Mouse (Mus musculus) heart, embryonic 15.5 days (tissue): ENCODE results near the gene Cd248. TPM values are rescaled to one million over a fixed set of nuclear protein-coding genes. Genes with fewer than 3 reads are reported as not detected.

Experiments used
- ATAC-seq: fragments of 200-750 bp; cut with Nextera tagmentation; replicated peaks from 2 replicates; pipeline ENCODE4 v1.8.0; 2017; ENCODE audit warnings: low read depth, moderate TSS enrichment; ENCODE audit not compliant: insufficient number of reproducible peaks, insufficient read depth, low FRiP score
- H3K27ac ChIP-seq: fragments of 300-500 bp; sonication (generic); 2 replicates; pipeline ENCODE4 v1.5.1; 2015; ENCODE audit warnings: mild to moderate bottlenecking, inconsistent platforms
- H3K27me3 ChIP-seq: fragments of 300-500 bp; sonication (generic); 2 replicates; pipeline ENCODE4 v1.6.1; 2015; ENCODE audit warnings: inconsistent platforms
- H3K36me3 ChIP-seq: fragments of 300-500 bp; sonication (generic); 2 replicates; pipeline ENCODE4 v1.6.1; 2015; ENCODE audit warnings: mild to moderate bottlenecking, inconsistent platforms
- H3K4me1 ChIP-seq: fragments of 300-500 bp; sonication (generic); replicated peaks from 2 replicates; pipeline ENCODE4 v1.6.1; 2015; ENCODE audit warnings: inconsistent platforms
- H3K4me2 ChIP-seq: fragments of 300-500 bp; sonication (generic); 2 replicates; pipeline ENCODE4 v1.6.1; 2015; ENCODE audit warnings: inconsistent platforms, mild to moderate bottlenecking, moderate library complexity
- H3K4me3 ChIP-seq: fragments of 300-500 bp; sonication (generic); 2 replicates; pipeline ENCODE4 v1.5.1; 2015; ENCODE audit warnings: mild to moderate bottlenecking, inconsistent platforms
- H3K9ac ChIP-seq: fragments of 300-500 bp; sonication (generic); 2 replicates; pipeline ENCODE4 v1.6.1; 2015; ENCODE audit warnings: mild to moderate bottlenecking, inconsistent platforms
- H3K9me3 ChIP-seq: fragments of 300-500 bp; sonication (generic); replicated peaks from 2 replicates; pipeline ENCODE4 v1.6.1; 2016; ENCODE audit warnings: inconsistent platforms
- WGBS: fragments of 180-500 bp; shearing (Covaris S2); methylation state at CpG from one replicate; pipeline ENCODE4 v1.1.7; 2015; ENCODE audit warnings: mixed read lengths; 5-methylcytosine and 5-hydroxymethylcytosine counted together
- polyA plus RNA-seq: library from polyadenylated mRNA; unstranded; fragments of >200 nt; fragmentation: Nextera tagmentation; extraction: Ambion mirVana; gene quantifications from 2 replicates; pipeline ENCODE4 v1.2.1, GENCODE M21; 2015

Gene Cd248
- polyA plus RNA-seq, 1 experiment from 2014 or later = 18.1 TPM

GRCm38 (mm10) chr19:5109659-5110453 lies 42.0 kb downstream of the Cd248 start:
- 75% methylated on average over 19 of the region's 19 CpGs for WGBS
- peaks cover 48% of the 10 kb centered on the region for H3K36me3 ChIP-seq
- H3K27ac ChIP-seq = no peak overlapping the region

GRCm38 (mm10) chr19:5113783-5114182 lies 45.9 kb downstream of the Cd248 start:
- H3K9ac ChIP-seq = peak overlapping the region; percentile 28; the same call in 1 of the 2 replicates
- 87% methylated on average over 7 of the region's 7 CpGs for WGBS
- no peaks in the 10 kb centered on the region for H3K27me3 ChIP-seq
- H3K27ac ChIP-seq = no peak overlapping the region
- no peak overlapping the region for H3K4me2 ChIP-seq
- ATAC-seq = no peak
- no peak overlapping the region for H3K4me3 ChIP-seq
- H3K4me1 ChIP-seq = peaks cover 12% of the 10 kb centered on the region
- H3K36me3 ChIP-seq = peaks cover 46% of the 10 kb centered on the region
- H3K9me3 ChIP-seq = no peaks in the 10 kb centered on the region

More at GRCm38 (mm10) chr19:5109659-5110453, 42.0 kb downstream of the Cd248 start:
- Histone ChIP-seq H3K4me2 (no peak overlapping the region), H3K4me3 (no peak overlapping the region), H3K9ac (no peak overlapping the region), H3K27me3 (no peaks in the 10 kb centered on the region), H3K9me3 (no peaks in the 10 kb centered on the region), H3K4me1 (peaks cover 22% of the 10 kb centered on the region)
- no peak for ATAC-seq

GRCm38 (mm10) chr19:5117494-5118383 lies 49.9 kb downstream of the Cd248 start:
- peaks cover 17% of the 10 kb centered on the region for H3K4me1 ChIP-seq
- WGBS = under 1% methylated on average over 81 of the region's 83 CpGs
- H3K9ac ChIP-seq = peak overlapping the region; percentile 78
- H3K36me3 ChIP-seq = peaks cover 10% of the 10 kb centered on the region
- peak; percentile 85 for ATAC-seq
- H3K4me3 ChIP-seq = peak overlapping the region; percentile 80
- H3K27ac ChIP-seq = peak overlapping the region; percentile 85
- H3K27me3 ChIP-seq = no peaks in the 10 kb centered on the region
- H3K9me3 ChIP-seq = no peaks in the 10 kb centered on the region
- H3K4me2 ChIP-seq = peak overlapping the region; percentile 86

GRCm38 (mm10) chr19:5118384-5118698 lies 50.5 kb downstream of the Cd248 start, which contains the start of gene Klc2:
Gene Klc2, minus strand, starts transcription at chr19:5118560.
- no peaks in the 10 kb centered on the region for H3K9me3 ChIP-seq
- ATAC-seq = peak; percentile 93; the same call in 1 of the 2 replicates
- peak within 1 kb of the TSS; percentile 86 for H3K4me2 ChIP-seq
- H3K27me3 ChIP-seq = no peaks in the 10 kb centered on the region
- peak within 1 kb of the TSS; percentile 78 for H3K9ac ChIP-seq
- 1% methylated on average over 18 of the region's 18 CpGs for WGBS
- H3K36me3 ChIP-seq = peaks cover 6% of the 10 kb centered on the region
- H3K4me1 ChIP-seq = peaks cover 17% of the 10 kb centered on the region
- H3K4me3 ChIP-seq = peak within 1 kb of the TSS; percentile 80
- H3K27ac ChIP-seq = peak within 1 kb of the TSS; percentile 85

Other genes starting within 250 kb of the Cd248 start
- gene Ccs, start 228.7 kb upstream of the Cd248 start, polyA plus RNA-seq = 33.4 and 41.7 TPM in 2 replicates
- 0.04 and 0.05 TPM in 2 replicates for gene Ccdc87, start 228.7 kb upstream of the Cd248 start, polyA plus RNA-seq
- gene Ctsf, start 212.9 kb upstream of the Cd248 start, polyA plus RNA-seq = 37.4 and 42.6 TPM in 2 replicates
- 2.1 and 9.1 TPM in 2 replicates for gene Actn3, start 190.2 kb upstream of the Cd248 start, polyA plus RNA-seq
- gene Zdhhc24, start 189.4 kb upstream of the Cd248 start, polyA plus RNA-seq = 6.6 and 9.9 TPM in 2 replicates
- 2.2 and 2.7 TPM in 2 replicates for gene Bbs1, start 161.4 kb upstream of the Cd248 start, polyA plus RNA-seq
- 63.6 and 84.8 TPM in 2 replicates for gene Dpp3, start 139.8 kb upstream of the Cd248 start, polyA plus RNA-seq
- 0.38 and 0.52 TPM in 2 replicates for gene Peli3, start 125.0 kb upstream of the Cd248 start, polyA plus RNA-seq
- gene Mrpl11, start 105.9 kb upstream of the Cd248 start, polyA plus RNA-seq = 82.6 and 97.3 TPM in 2 replicates
- gene Npas4, start 77.8 kb upstream of the Cd248 start, polyA plus RNA-seq = 0.10 and 0.23 TPM in 2 replicates
- gene Slc29a2, start 44.2 kb upstream of the Cd248 start, polyA plus RNA-seq = 8.8 and 11.1 TPM in 2 replicates
- gene B4gat1, start 29.3 kb upstream of the Cd248 start, polyA plus RNA-seq = 43.1 and 43.6 TPM in 2 replicates
- gene AC124502.3, start 29.2 kb upstream of the Cd248 start, polyA plus RNA-seq = 1.4 and 1.5 TPM in 2 replicates
- 23.0 and 31.9 TPM in 2 replicates for gene Brms1, start 26.7 kb upstream of the Cd248 start, polyA plus RNA-seq
- 1.9 and 3.3 TPM in 2 replicates for gene Rin1, start 17.6 kb upstream of the Cd248 start, polyA plus RNA-seq
- 3.0 and 4.5 TPM in 2 replicates for gene Tmem151a, start 17.5 kb downstream of the Cd248 start, polyA plus RNA-seq
- gene Yif1a, start 20.5 kb downstream of the Cd248 start, polyA plus RNA-seq = 82.0 and 92.3 TPM in 2 replicates
- 2.9 and 5.7 TPM in 2 replicates for gene Cnih2, start 30.4 kb downstream of the Cd248 start, polyA plus RNA-seq
- gene Rab1b, start 39.0 kb downstream of the Cd248 start, polyA plus RNA-seq = 208 and 236 TPM in 2 replicates
- gene Klc2, start 50.5 kb downstream of the Cd248 start, polyA plus RNA-seq = 17.1 and 21.8 TPM in 2 replicates
- 15.1 and 21.6 TPM in 2 replicates for gene Pacs1, start 205.0 kb downstream of the Cd248 start, polyA plus RNA-seq
- 195 and 216 TPM in 2 replicates for gene Sf3b2, start 227.4 kb downstream of the Cd248 start, polyA plus RNA-seq
- gene Gal3st3, start 230.3 kb downstream of the Cd248 start, polyA plus RNA-seq = 7.3 and 7.7 TPM in 2 replicates